Mouse (Mus musculus): ENCODE measurements at regions not wholly inside any gene's neighbourhood (a gene's known extent, or its start where the extent isn't known, plus 50 kb on each side); places are given as distances from the start of the nearest gene placed in this dataset.

DNA sequence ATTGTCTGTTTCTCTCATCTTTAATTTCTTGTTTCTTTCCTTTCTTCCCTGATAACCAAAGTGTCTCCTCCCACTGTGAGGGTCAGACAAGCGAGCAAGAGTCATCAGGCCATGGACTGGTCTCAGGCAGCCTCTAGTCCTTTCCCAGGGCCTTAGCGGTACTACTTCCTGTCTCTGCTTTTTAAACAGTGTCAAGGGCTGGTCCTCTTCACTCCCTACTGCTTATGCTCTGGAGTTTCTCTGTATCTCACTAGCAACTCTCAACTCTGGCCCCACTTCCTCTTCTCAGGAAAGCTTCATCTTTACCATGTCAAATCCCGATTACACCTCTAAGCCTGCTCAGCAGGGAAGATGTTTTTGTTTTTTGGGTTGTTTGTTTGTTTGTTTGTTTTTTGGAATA, 124.1 kb downstream of the Pten start:
- in situ Hi-C loops (cut with MboI; ENCODE audit: low pct_unique_long_range_greater_than_20kb in 1 of 2, low sequenced_read_pairs in 2 of 2, unreplicated experiment in 1 of 2): no loop called here

DNA sequence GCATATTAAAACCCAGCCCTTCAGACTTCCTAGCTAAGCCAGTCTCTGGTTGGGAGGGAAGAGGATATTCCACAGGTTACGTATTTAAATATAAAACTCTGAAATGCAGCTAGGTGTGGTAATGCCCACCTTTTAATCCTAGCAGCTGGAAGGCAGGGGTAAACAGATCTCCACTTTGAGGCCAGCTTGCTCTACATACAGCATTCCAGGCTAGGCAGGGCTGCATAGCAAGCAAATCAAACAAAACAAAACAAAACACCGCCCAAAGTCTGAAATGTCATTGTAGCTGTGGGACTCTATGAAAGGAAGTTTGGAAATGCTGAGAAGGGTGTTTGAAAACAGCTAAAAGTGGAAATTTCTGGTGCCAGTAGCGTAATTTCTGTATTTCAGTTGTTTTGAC, 127.0 kb downstream of the Pten start:
- in situ Hi-C loops (cut with MboI; ENCODE audit: low pct_unique_long_range_greater_than_20kb in 1 of 2, low sequenced_read_pairs in 2 of 2, unreplicated experiment in 1 of 2): no loop called here

DNA sequence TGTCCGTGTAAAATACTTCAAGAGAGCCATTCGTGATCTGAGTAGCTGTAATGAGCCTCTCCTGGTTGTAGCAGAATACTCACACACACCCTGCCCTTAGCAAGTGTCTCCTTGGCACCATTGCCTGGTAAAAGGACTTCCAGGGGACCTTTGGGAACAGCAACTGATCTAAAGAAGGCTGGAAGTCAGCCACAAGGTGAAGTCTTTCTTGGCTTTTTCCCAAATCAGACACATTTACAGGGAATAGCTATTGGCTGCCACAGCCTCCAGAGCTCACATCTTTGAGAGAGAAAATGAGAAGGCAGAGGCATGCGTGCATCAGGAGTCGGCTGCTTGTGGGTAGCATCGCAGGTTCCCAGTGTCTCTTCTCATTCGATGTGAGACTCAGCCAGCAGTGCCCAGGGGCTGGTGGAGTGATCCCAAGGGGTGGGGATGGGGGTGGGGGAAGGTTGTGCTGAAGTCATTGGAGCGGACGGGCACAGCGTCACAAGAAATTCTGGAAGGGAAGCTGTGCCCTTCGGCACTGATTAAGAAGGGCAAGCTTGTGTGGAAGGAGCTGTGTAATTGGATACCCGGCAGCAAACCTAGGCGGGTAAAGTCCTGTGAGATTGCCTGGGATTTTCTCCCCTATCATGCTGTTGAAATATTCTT, 128.3 kb downstream of the Pten start:
- in situ Hi-C loops (cut with MboI; ENCODE audit: low pct_unique_long_range_greater_than_20kb in 1 of 2, low sequenced_read_pairs in 2 of 2, unreplicated experiment in 1 of 2): no loop called here

- in situ Hi-C loops (cut with MboI; ENCODE audit: low pct_unique_long_range_greater_than_20kb in 1 of 2, low sequenced_read_pairs in 2 of 2, unreplicated experiment in 1 of 2): no loop called here
Observed at GRCm38 (mm10) chr19:32887190-32887589, 129.9 kb downstream of the Pten start.

DNA sequence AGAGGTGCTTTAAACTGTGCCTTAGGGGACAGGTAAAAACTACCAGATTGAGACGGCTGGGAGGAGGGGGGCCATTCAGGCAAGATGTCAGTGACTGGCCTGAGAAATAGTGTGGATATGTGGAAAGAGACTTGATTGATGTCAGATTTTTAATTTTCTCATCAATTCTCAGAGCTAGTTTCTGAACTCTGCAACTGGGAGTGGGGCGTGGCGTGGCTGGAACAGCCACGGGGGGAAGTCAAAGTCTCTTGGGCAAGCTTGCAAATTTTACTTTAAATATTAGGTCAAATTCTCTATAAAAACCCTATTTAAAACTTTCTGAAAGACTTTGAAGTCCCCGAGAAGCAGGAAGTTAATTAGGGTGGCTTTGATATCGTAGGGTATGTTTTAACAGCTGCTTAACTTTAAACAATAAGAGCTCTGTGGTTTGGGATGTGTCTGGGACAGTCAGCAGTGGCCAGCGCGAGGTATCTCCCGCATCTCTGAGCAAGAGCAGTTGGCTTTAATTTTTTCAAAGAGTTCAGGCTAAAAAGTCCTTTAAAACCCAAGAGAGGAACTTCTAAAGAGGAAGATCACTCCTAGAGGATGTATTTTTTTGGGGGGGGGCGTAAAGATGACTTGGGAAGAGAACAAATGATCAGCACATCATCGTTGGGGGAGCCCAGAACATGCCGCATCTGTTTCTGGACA, 131.5 kb downstream of the Pten start:
- in situ Hi-C loops (cut with MboI; ENCODE audit: low pct_unique_long_range_greater_than_20kb in 1 of 2, low sequenced_read_pairs in 2 of 2, unreplicated experiment in 1 of 2): no loop called here

GRCm38 (mm10) chr19:32890801-32891200, 133.5 kb downstream of the Pten start:
- in situ Hi-C loops (cut with MboI; ENCODE audit: low pct_unique_long_range_greater_than_20kb in 1 of 2, low sequenced_read_pairs in 2 of 2, unreplicated experiment in 1 of 2): no loop called here

DNA sequence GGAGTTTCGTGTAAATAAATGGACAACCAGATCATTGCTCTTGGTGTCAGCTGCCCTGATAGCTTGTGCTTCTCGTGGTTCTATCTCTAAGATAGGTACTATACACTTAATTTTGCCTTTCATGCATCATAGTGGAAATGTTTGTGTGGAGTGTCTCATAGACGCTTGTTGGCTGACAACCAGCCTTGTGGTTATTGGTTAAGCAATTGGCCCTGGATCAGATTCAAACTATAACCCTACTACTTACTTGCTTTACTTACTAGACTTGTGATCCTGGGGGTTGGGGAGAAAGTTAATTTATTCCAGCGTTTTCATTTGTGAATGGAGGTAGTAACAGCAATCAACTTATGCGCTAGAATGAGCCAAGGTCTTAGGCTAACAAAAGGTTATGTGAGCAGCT, 135.2 kb downstream of the Pten start:
- in situ Hi-C loops (cut with MboI; ENCODE audit: low pct_unique_long_range_greater_than_20kb in 1 of 2, low sequenced_read_pairs in 2 of 2, unreplicated experiment in 1 of 2): no loop called here

DNA sequence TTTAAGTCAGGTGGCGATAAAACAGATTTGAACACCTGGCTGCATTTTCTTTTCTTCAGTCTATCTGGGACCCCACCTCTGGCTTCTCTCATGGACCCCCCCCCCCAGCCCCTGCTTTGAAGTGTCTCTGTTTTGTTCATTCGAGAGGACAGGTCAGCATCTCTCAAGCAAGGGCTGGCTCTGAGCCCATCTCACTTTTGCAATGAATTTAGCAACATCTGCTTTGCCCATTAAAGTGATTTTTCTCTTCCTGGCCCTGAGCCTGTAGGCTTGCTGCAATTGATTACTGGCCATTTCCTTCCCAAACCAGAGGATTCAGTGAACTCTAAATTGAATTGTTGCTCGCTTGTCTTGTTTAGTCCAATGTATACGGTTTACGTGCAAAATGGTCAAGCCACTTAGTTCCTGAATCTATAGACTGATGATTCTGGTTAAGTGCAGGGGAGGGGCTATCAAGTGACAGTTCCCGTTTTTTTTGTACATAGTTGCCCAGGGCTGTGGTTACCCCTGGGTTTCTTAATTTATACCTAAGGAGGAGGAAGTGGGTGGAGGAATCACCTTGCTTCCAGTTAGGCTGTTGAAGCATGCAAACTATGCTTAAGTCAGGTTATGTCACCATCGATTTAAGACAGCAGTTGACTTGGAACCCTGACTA, 146.3 kb downstream of the Pten start:
- in situ Hi-C loops (cut with MboI; ENCODE audit: low pct_unique_long_range_greater_than_20kb in 1 of 2, low sequenced_read_pairs in 2 of 2, unreplicated experiment in 1 of 2): no loop called here

DNA sequence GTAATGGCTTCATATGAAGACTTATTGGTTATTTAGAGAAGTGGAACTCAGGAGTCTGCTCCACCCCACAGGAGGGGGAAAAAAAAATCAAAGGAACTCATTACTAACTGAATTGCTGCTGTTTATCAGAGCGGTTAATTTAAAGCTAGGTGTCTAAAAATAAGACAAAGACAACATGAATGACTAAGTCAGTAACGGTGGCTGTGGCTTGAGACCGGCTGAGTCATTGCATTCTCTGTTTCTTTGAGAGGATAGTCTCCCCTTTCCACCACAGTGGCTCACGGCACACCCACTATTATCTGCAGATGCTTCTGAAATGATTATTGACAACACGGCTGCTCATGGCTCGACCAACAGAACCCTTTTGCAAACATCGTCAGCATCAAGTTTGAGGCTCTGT, 147.2 kb downstream of the Pten start:
- in situ Hi-C loops (cut with MboI; ENCODE audit: low pct_unique_long_range_greater_than_20kb in 1 of 2, low sequenced_read_pairs in 2 of 2, unreplicated experiment in 1 of 2): no loop called here

- in situ Hi-C loops (cut with MboI; ENCODE audit: low pct_unique_long_range_greater_than_20kb in 1 of 2, low sequenced_read_pairs in 2 of 2, unreplicated experiment in 1 of 2): no loop called here
Observed at GRCm38 (mm10) chr19:32905901-32906431, 148.7 kb downstream of the Pten start.

DNA sequence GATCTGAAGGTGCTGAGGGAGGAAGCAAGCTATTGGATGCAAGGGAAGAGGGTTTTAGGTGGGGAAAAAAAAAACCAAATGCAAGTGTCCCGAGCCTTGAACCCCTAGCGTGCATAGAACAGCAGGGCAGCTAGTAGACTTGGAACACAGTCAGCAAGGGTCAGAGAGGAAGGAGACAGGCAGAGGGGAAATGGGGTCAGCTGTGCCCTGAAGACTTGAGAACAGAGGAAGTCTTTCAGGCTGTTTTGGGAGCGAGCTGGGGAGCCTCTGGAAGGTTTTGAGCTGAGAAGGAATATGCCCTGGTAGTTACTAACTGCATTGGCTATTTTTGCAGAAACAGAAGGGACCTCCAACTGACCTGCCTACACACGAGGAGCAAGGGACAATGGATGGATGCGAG, 149.5 kb downstream of the Pten start:
- in situ Hi-C loops (cut with MboI; ENCODE audit: low pct_unique_long_range_greater_than_20kb in 1 of 2, low sequenced_read_pairs in 2 of 2, unreplicated experiment in 1 of 2): no loop called here

DNA sequence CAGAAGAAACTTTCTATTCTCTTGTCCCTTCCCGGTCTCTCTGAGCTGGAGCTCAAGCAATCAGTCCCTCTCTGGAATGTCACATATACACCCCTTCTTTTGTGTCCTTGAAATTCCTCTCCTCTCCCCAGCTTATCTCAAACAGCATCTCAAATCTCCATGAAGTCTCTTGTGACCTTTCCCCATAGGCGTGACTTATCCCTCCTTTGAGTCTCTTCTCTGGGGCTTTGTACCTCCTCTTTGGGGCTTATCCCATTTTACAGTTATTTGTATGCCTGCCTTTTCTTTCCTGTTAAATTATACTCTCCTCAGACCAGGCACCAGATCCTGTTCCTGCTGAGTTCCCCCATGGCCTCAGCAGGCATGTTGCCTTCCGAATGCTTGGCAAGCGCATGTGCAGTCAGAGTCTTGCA, 152.8 kb downstream of the Pten start:
- in situ Hi-C loops (cut with MboI; ENCODE audit: low pct_unique_long_range_greater_than_20kb in 1 of 2, low sequenced_read_pairs in 2 of 2, unreplicated experiment in 1 of 2): no loop called here

DNA sequence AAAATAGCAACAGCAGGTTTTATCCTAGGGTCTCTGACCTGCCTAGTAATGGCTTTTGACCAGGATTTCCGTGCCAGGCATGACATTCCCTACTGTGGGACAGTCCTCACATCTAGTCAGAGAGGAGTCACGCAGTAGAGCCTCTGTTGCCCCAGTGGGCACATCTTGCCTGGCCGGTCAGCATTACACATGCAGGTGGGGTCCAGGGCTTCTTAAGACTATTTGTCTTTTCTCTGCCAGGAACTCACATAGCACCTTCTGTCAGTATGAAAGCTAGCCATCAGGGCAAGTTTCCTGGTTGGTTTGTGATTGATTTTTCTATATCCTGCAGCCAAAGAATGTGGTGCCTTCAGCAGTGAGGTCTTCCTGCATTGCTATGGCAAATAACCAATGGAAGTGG, 155.0 kb downstream of the Pten start:
- in situ Hi-C loops (cut with MboI; ENCODE audit: low pct_unique_long_range_greater_than_20kb in 1 of 2, low sequenced_read_pairs in 2 of 2, unreplicated experiment in 1 of 2): no loop called here

DNA sequence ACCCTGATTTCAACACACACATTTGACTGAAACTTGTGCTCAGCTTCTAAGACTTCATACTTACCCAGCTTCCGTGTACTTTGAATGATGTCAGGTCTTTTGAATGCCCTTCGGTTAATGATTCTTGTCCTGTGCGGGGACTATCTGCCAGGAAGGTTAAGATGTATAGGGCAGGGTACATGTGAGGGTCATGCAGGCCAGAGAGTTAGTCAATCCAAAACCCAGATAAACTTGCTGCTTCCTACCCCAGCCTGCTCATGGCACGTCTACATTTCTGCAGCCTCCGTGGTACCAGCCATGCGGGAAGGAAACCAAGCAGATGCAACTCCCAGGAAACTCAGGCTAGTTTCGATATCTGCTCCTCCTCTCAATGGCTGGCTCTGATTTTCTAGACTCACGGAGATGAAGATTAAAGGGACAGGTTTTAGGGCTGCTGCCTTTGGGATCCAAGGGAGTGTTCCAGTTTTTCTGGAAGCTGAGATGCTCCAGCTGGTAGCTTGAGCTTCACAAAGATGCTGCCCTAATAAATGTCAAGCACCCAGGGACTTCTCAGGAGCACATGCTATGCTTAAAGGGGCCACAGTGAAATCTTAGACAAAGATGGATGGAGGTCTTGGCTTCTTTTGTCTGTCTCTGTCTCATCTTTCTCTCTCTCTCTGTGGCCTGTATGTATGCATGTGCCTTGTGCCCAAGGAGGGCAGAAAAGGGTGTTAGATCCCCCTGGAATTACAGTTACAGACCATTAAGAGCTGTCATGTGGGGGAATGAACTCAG, 159.4 kb downstream of the Pten start:
- in situ Hi-C loops (cut with MboI; ENCODE audit: low pct_unique_long_range_greater_than_20kb in 1 of 2, low sequenced_read_pairs in 2 of 2, unreplicated experiment in 1 of 2): no loop called here

DNA sequence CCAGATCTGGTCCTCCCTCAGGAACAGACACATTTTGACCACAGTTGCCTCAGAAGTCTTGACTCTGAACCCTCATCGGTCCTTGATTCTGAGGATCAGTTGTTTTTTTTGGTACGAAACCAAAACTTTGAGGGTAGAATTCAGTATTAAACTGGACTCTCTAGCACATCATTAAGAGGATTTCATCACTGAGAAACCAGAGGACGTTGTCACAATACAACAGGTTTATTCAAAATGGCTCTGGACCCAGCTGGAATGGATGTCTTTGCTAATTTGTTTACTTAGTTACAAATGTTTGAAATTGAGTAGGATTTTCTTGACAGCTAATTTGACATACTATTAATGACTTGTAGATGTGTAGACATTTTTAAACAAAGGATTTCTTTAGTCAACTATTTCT, 163.7 kb downstream of the Pten start:
- in situ Hi-C loops (cut with MboI; ENCODE audit: low pct_unique_long_range_greater_than_20kb in 1 of 2, low sequenced_read_pairs in 2 of 2, unreplicated experiment in 1 of 2): no loop called here

GRCm38 (mm10) chr19:32923911-32924310, 166.6 kb downstream of the Pten start:
- in situ Hi-C loops (cut with MboI; ENCODE audit: low pct_unique_long_range_greater_than_20kb in 1 of 2, low sequenced_read_pairs in 2 of 2, unreplicated experiment in 1 of 2): no loop called here

DNA sequence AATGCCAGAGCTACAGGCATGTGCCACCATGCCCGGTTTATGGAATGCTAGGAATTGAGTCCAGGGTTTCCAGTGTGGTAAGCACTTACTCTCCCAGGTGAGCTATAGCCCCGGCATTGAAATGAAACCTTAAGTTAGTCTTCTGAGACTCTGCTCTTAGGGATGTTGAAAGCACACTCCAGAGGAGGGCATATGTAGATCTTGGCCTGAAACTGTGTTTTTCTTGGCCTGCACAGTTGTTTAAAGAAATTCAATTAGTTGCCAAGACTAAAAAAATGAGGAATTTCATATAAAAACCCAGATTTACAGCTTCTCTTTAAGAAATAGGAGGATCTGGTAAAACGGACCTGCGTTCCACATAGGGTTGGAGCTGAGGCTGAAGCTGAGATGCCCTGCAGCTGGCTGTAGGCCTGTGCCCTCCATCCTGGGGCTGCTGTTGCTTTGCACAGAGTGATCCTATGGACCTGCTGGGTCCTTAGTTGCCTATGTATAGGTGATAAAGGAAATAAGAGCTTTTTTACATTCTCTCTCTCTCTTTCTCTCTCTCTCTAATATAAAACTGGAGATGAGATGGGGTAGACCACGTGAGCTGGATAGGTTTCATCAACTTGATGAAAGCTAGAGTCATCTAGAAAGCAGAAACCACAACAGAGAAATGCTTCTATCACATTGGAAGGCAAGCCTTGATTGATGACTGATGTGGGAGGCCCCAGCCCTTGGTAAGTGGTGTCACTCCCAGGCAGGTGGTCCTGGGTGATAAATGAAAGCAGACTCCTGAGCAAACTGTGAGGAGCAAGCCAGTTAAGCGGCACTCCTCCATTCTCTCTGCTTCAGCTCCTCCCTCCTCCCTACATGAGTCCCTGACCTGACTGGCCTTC, 168.6 kb downstream of the Pten start:
- in situ Hi-C loops (cut with MboI; ENCODE audit: low pct_unique_long_range_greater_than_20kb in 1 of 2, low sequenced_read_pairs in 2 of 2, unreplicated experiment in 1 of 2): no loop called here

GRCm38 (mm10) chr19:32926571-32926970, 169.3 kb downstream of the Pten start:
- in situ Hi-C loops (cut with MboI; ENCODE audit: low pct_unique_long_range_greater_than_20kb in 1 of 2, low sequenced_read_pairs in 2 of 2, unreplicated experiment in 1 of 2): no loop called here
